Mouse (Mus musculus): Measurements from ENCODE around the gene Shd.

- TF ChIP-seq CTCF (IDR thresholded peaks at IDR 0.05; ENCODE audit: low read depth, low read length) (no peak), EP300 (IDR thresholded peaks at IDR 0.05; ENCODE audit: insufficient read depth, low read depth, low read length) (no peak), POLR2A (IDR thresholded peaks at IDR 0.05; ENCODE audit: insufficient read depth, low read length) (no peak)
Measured at GRCm38 (mm10) chr17:55957726-55958583, 12.3 kb upstream of the Shd start.

Measured in ES-Bruce4 (cell line).